Mouse (Mus musculus) left cerebral cortex, postnatal 25 days (tissue): Measurements from ENCODE around the gene Hs3st6. TPM values are rescaled to one million over a fixed set of nuclear protein-coding genes. Genes with fewer than 3 reads are reported as not detected.
"Not testable (repeated sequence)": the region's sequence is repeated elsewhere in the genome, so short reads cannot be mapped to it uniquely, and the experiment has no call there.

Source experiments
- DNase-seq, 2 experiments: peaks; one replicate each; pipeline ENCODE4 v3.0.0; 2022; ENCODE audit warnings: low spot score in 2 of 2, mixed read lengths in 1 of 2
- intact Hi-C: fragments of 180-260 bp; cut with DNase I; formaldehyde crosslinking; loops from one replicate; pipeline ENCODE4 v1.15.1; 2025
- total RNA-seq, 2 experiments: library from RNA; stranded (reverse); gene quantifications; 2 replicates each; pipeline ENCODE4 v1.2.3; 2021

Gene Hs3st6
- under 1 TPM; 0.48 to 0.73 TPM for total RNA-seq

DNA sequence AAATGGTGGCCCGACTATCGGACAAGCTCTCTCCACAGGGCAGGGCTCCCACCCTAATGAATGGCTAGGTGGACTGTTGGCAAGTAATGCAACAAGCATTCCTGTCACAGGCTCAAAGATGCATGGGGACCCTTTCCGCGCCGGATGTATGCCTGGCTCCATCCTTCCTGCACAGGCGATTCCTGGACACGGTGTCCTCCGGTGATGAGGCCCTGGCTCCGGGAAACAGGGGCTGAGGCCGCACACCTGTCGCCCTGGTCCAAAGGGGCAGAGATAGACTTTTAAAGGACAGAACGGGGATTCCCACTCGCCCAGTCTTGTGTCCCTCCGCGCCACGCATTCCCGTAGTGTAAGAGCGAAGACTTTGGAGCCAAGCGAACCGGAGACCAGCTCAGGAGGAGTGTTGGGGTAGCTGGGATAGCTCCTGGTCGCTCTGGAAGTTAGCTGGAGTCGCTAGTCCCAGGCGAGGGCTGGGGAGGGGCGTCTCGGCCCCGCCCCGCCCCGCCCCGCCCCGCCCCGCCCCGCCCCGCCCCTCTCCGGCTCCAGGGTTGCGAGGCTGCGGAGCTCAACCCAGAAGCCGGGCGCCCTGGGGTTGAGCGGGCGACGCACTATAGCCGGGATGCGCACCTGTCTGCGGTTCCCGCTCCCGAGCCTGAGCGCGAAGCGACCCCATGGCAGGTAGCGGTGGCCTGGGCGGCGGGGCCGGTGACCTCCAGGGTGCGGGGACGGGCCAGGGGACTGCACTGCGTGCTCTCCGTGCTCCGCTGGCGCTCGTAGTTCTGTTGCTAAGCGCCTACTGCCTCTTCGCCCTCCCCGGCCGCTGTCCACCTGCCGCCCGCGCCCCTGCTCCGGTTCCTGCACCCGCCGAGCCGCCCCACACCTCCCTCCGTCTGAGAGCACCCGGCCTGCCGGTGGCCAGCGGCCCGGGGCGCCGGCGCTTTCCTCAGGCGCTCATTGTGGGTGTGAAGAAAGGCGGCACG is at the start of gene Hs3st6:
TSS of gene Hs3st6 (plus strand) at position 574 of the 980 bp plus-strand sequence.
- intact Hi-C loops: no loop called here
- DNase-seq: no peak

- no peak for DNase-seq
- intact Hi-C loops: no loop called here
These were observed 47.0 kb upstream of the Hs3st6 start for GRCm38 (mm10) chr17:24705821-24706220.

GRCm38 (mm10) chr17:24706982-24707800 is 45.6 kb upstream of the Hs3st6 start, which contains the start of gene Tbl3:
Gene Tbl3, minus strand, starts transcription at chr17:24707660.
- intact Hi-C loops: no loop called here
- DNase-seq: peak; percentile 97 to 98

- no peak for DNase-seq
- intact Hi-C loops: no loop called here
These were observed 44.9 kb upstream of the Hs3st6 start for GRCm38 (mm10) chr17:24707801-24708425.

DNA sequence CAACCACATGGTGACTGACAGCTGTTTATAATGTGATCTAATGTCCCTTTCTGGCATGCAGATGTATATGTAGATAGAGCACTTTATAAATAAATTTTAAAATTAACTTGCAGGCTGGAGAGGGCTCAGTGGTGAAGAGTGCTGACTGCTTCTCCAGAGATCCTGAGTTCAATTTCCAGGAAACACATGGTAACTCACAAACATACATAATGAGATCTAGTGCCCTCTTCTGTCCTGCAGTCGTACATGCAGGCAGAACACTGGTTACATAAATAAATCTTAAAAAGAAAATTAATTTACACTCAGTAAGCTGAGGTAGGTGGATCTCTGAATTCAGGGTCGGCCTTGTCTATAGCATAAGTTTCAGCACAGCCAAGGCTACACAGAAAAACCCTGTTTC is 44.1 kb upstream of the Hs3st6 start:
- DNase-seq: peak in 1 of 2 experiments; percentile 31
- intact Hi-C loops: no loop called here

DNA sequence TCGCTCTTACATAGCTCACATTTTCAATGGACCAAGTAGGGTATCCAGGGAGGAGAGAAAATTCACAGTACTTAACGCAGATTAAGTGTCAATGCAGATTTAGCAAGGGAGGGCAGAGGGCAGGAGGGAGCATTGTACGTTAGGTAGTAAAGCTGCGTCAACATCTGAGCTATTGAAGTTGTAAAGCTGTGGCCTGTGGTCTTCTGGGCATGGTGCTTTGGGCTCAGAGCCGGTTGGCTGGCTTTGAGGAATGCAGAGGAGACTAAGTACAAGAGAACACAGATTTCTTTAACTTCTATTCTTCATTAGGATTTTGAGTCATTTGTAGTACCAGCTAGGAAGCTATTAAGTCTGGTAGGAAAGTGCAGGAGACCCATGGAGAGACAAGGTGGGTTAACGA is 37.2 kb upstream of the Hs3st6 start:
- intact Hi-C loops: no loop called here
- no peak for DNase-seq

GRCm38 (mm10) chr17:24716166-24716682 is 36.6 kb upstream of the Hs3st6 start:
- DNase-seq: no peak
- intact Hi-C loops: no loop called here

DNA sequence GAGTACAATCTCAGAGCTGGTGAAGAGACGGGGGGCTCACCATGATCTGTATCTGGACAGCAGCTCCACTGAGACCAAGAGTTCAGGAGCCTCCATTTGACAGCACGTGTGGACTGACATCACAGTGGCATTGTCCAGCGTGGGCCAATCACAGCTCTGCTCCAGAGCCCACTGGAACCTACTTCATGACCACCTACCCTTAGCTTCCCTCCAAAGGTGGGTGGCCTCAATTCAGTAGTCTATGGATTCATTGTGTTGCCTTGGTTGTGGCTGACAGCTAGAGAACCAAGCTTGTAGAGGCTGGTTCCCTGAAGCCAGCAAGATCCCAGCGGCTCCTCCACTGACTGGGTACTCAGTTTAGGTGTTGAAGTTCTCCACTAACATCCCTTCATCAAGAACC is 34.8 kb upstream of the Hs3st6 start, which contains the start of the genes Rnf151 and Rps2:
TSS of gene Rnf151 (minus strand) at position 121 of the 400 bp plus-strand sequence.
TSS of gene Rps2 (plus strand) at position 174 of the 400 bp plus-strand sequence.
- intact Hi-C loops: no loop called here

DNA sequence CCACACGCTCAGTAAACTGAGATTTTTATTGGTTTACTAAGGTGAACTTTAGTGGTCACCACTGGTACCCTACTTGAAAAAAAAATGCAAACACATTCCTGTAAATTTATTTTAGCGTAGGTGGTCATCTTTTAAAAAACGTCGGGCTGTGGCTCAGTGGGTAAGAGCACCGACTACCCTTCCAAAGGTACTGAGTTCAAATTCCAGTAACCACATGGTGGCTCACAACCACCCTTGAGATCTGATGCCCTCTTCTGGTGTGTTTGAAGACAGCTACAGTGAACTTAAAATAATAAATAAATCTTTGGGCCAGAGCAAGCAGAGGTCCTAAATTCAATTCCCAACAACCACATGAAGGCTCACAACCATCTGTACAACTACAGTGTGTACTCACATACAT is 33.9 kb upstream of the Hs3st6 start:
- DNase-seq, intact Hi-C loops: not testable (repeated sequence)

More for the DNA sequence above, 34.8 kb upstream of the Hs3st6 start, which contains the start of the genes Rnf151 and Rps2:
- DNase-seq: no peak

GRCm38 (mm10) chr17:24719494-24720222 is 33.1 kb upstream of the Hs3st6 start:
- intact Hi-C loops: no loop called here

DNA sequence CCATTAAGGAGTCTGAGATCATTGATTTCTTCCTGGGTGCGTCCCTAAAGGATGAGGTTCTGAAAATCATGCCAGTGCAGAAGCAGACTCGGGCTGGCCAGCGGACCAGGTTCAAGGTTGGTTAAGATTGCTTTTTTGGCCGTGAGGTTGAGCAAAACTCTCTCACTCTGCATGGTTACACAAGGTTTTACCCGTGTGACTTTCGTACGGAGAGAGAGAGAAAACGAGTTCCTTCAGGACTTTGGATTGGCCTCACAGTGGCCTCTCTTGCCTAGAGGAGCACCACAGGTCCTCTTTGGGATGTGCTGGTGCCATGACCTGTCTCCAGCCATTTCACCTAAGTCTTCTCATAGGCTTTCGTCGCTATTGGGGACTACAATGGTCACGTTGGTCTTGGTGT is 32.2 kb upstream of the Hs3st6 start:
- intact Hi-C loops, DNase-seq: not testable (repeated sequence)

More at GRCm38 (mm10) chr17:24719494-24720222, 33.1 kb upstream of the Hs3st6 start:
- peak; percentile 99 for DNase-seq

- DNase-seq, intact Hi-C loops: not testable (repeated sequence)
These were observed 31.3 kb upstream of the Hs3st6 start for GRCm38 (mm10) chr17:24721383-24721955.

GRCm38 (mm10) chr17:24722220-24722924 is 30.4 kb upstream of the Hs3st6 start:
- DNase-seq: no peak
- intact Hi-C loops: no loop called here

GRCm38 (mm10) chr17:24723122-24723880 is 29.5 kb upstream of the Hs3st6 start:
- DNase-seq: no peak

GRCm38 (mm10) chr17:24723881-24724180 is 29.0 kb upstream of the Hs3st6 start:
- DNase-seq: peak in 1 of 2 experiments; percentile 20
- intact Hi-C loops: no loop called here

More at GRCm38 (mm10) chr17:24723122-24723880, 29.5 kb upstream of the Hs3st6 start:
- intact Hi-C loops: no loop called here

DNA sequence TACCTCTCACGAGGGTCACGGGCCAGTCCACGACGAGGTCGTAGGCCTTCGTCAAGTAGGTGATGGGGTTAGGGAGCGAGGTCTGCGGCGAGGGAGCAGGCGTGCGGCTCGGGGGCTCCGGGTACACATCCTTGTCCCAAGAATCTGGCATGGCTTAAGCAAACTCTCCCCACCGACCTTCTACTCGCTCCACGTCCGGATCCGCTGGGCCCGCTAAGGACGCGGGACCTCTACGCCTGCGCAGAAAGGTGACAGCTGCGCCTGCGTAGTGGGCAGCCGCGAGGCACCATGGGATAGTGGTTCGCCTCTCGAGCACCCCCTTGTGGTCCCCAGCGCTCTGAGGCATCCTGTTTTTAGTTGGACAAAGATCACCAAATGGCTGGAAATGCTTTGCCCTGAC is 28.6 kb upstream of the Hs3st6 start, which contains the start of gene Ndufb10:
TSS of gene Ndufb10 (minus strand) at position 295 of the 400 bp plus-strand sequence.
- peak; percentile 94 to 95 for DNase-seq
- intact Hi-C loops: no loop called here
